Mouse (Mus musculus) midbrain, embryonic 16.5 days (tissue): ENCODE results near the gene Farp1. TPM values are rescaled to one million over a fixed set of nuclear protein-coding genes. Genes with fewer than 3 reads are reported as not detected.
A peak's percentile ranks its signal among the peaks of the same experiment; 100 is the strongest.
"Not testable (repeated sequence)": the region's sequence is repeated elsewhere in the genome, so short reads cannot be mapped to it uniquely, and the experiment has no call there.

Experiments used
- ATAC-seq: fragments of 200-750 bp; cut with Nextera tagmentation; 2 replicates; pipeline ENCODE4 v1.8.0; 2017; ENCODE audit warnings: moderate TSS enrichment
- H3K27ac ChIP-seq: fragments of 300-500 bp; sonication (generic); 2 replicates; pipeline ENCODE4 v1.5.1; 2014; ENCODE audit warnings: mild to moderate bottlenecking, low read length, mixed read lengths
- H3K27me3 ChIP-seq: fragments of 300-500 bp; sonication (generic); 2 replicates; pipeline ENCODE4 v1.6.1; 2014; ENCODE audit warnings: low read depth, low read length, mixed read lengths; ENCODE audit not compliant: control insufficient read depth, insufficient read depth
- H3K36me3 ChIP-seq: fragments of 300-500 bp; sonication (generic); 2 replicates; pipeline ENCODE4 v1.6.1; 2014; ENCODE audit warnings: mild to moderate bottlenecking, low read length, moderate library complexity, mixed read lengths; ENCODE audit not compliant: control insufficient read depth, insufficient read depth
- H3K4me1 ChIP-seq: fragments of 300-500 bp; sonication (generic); 2 replicates; pipeline ENCODE4 v1.6.1; 2014; ENCODE audit warnings: mild to moderate bottlenecking, low read length, mixed read lengths; ENCODE audit not compliant: control insufficient read depth, insufficient read depth
- H3K4me2 ChIP-seq: fragments of 300-500 bp; sonication (generic); 2 replicates; pipeline ENCODE4 v1.6.1; 2014; ENCODE audit warnings: mild to moderate bottlenecking, low read length, mixed read lengths
- H3K4me3 ChIP-seq: fragments of 300-500 bp; sonication (generic); 2 replicates; pipeline ENCODE4 v1.5.1; 2014; ENCODE audit warnings: low read depth, mild to moderate bottlenecking, low read length, moderate library complexity, mixed read lengths
- H3K9ac ChIP-seq: fragments of 300-500 bp; sonication (generic); 2 replicates; pipeline ENCODE4 v1.6.1; 2014; ENCODE audit warnings: low read depth, low read length, mixed read lengths
- H3K9me3 ChIP-seq: fragments of 300-500 bp; sonication (generic); replicated peaks from 2 replicates; pipeline ENCODE4 v1.6.1; 2014; ENCODE audit warnings: mild to moderate bottlenecking, low read length, mixed read lengths; ENCODE audit not compliant: control insufficient read depth, poor library complexity, severe bottlenecking
- WGBS: fragments of 180-500 bp; shearing (Covaris S2); extraction: QIAGEN DNeasy Blood & Tissue Kit; methylation state at CpG from one replicate; pipeline ENCODE4 v1.1.7; 2014; 5-methylcytosine and 5-hydroxymethylcytosine counted together
- polyA plus RNA-seq: library from polyadenylated mRNA; unstranded; fragments of >200 nt; fragmentation: Nextera tagmentation; extraction: Ambion mirVana; gene quantifications from 2 replicates; pipeline ENCODE4 v1.2.1, GENCODE M21; 2015

The Farp1 gene
- polyA plus RNA-seq, 1 experiment from 2014 or later: 39.8 TPM

- Histone ChIP-seq H3K4me2 (no peak overlapping the region), H3K36me3 (no peaks in the 10 kb centered on the region), H3K27me3 (no peaks in the 10 kb centered on the region), H3K4me1 (no peaks in the 10 kb centered on the region), H3K9ac (no peak overlapping the region), H3K4me3 (no peak overlapping the region), H3K9me3 (no peaks in the 10 kb centered on the region), H3K27ac (no peak overlapping the region)
- no peak for ATAC-seq
- 89% methylated on average over 4 of the region's 4 CpGs for WGBS
These were observed 81.7 kb downstream of the Farp1 start for GRCm38 (mm10) chr14:121116696-121117095.

GRCm38 (mm10) chr14:121118860-121119259 lies 83.9 kb downstream of the Farp1 start:
- Histone ChIP-seq H3K9ac (no peak overlapping the region), H3K4me1 (no peaks in the 10 kb centered on the region), H3K27ac (no peak overlapping the region), H3K4me2 (no peak overlapping the region), H3K4me3 (no peak overlapping the region), H3K27me3 (no peaks in the 10 kb centered on the region), H3K36me3 (no peaks in the 10 kb centered on the region), H3K9me3 (no peaks in the 10 kb centered on the region)
- WGBS: 71% methylated on average over 7 of the region's 7 CpGs
- no peak for ATAC-seq

- Histone ChIP-seq H3K4me3 (no peak overlapping the region), H3K9me3 (no peaks in the 10 kb centered on the region), H3K36me3 (no peaks in the 10 kb centered on the region), H3K9ac (no peak overlapping the region), H3K4me2 (no peak overlapping the region), H3K4me1 (no peaks in the 10 kb centered on the region), H3K27me3 (no peaks in the 10 kb centered on the region), H3K27ac (no peak overlapping the region)
- ATAC-seq: no peak
- 87% methylated on average over 3 of the region's 3 CpGs for whole genome bisulfite sequencing
These were observed 86.7 kb downstream of the Farp1 start for GRCm38 (mm10) chr14:121121664-121122063.

- ATAC-seq: no peak
- WGBS: 25% methylated on average over 2 of the region's 2 CpGs
- Histone ChIP-seq H3K9me3 (no peaks in the 10 kb centered on the region), H3K27me3 (no peaks in the 10 kb centered on the region), H3K4me1 (no peaks in the 10 kb centered on the region), H3K36me3 (no peaks in the 10 kb centered on the region), H3K4me3 (no peak overlapping the region), H3K9ac (no peak overlapping the region), H3K4me2 (no peak overlapping the region), H3K27ac (no peak overlapping the region)
These were observed 87.9 kb downstream of the Farp1 start for GRCm38 (mm10) chr14:121122852-121123251.

- no peak for ATAC-seq
- Histone ChIP-seq H3K4me3 (no peak overlapping the region), H3K27ac (no peak overlapping the region), H3K27me3 (no peaks in the 10 kb centered on the region), H3K36me3 (no peaks in the 10 kb centered on the region), H3K4me2 (no peak overlapping the region), H3K4me1 (peaks cover 7% of the 10 kb centered on the region), H3K9ac (no peak overlapping the region), H3K9me3 (no peaks in the 10 kb centered on the region)
- 92% methylated on average over 8 of the region's 8 CpGs for WGBS
These were observed 89.5 kb downstream of the Farp1 start for GRCm38 (mm10) chr14:121124409-121125010.

GRCm38 (mm10) chr14:121125651-121126050 lies 90.7 kb downstream of the Farp1 start:
- H3K9me3 ChIP-seq: no peaks in the 10 kb centered on the region
- ATAC-seq: no peak
- H3K4me2 ChIP-seq: no peak overlapping the region
- H3K36me3 ChIP-seq: no peaks in the 10 kb centered on the region
- WGBS: 96% methylated on average over 3 of the region's 3 CpGs
- H3K4me1 ChIP-seq: peaks cover 8% of the 10 kb centered on the region
- no peak overlapping the region for H3K9ac ChIP-seq
- H3K27ac ChIP-seq: no peak overlapping the region
- no peak overlapping the region for H3K4me3 ChIP-seq
- H3K27me3 ChIP-seq: no peaks in the 10 kb centered on the region

GRCm38 (mm10) chr14:121126291-121126690 lies 91.3 kb downstream of the Farp1 start:
- H3K4me1 ChIP-seq: peaks cover 8% of the 10 kb centered on the region
- 77% methylated on average over 4 of the region's 4 CpGs for WGBS
- ATAC-seq: no peak
- H3K4me3 ChIP-seq: no peak overlapping the region
- H3K36me3 ChIP-seq: no peaks in the 10 kb centered on the region
- no peak overlapping the region for H3K27ac ChIP-seq
- H3K27me3 ChIP-seq: no peaks in the 10 kb centered on the region
- no peaks in the 10 kb centered on the region for H3K9me3 ChIP-seq
- H3K4me2 ChIP-seq: no peak overlapping the region
- H3K9ac ChIP-seq: no peak overlapping the region

GRCm38 (mm10) chr14:121128858-121129800 lies 94.1 kb downstream of the Farp1 start:
- H3K27ac ChIP-seq: peak overlapping the region; percentile 48
- no peaks in the 10 kb centered on the region for H3K9me3 ChIP-seq
- peaks cover 12% of the 10 kb centered on the region for H3K4me1 ChIP-seq
- H3K4me3 ChIP-seq: no peak overlapping the region
- ATAC-seq: peak; percentile 41; the same call in 1 of the 2 replicates
- no peaks in the 10 kb centered on the region for H3K27me3 ChIP-seq
- H3K9ac ChIP-seq: no peak overlapping the region
- H3K36me3 ChIP-seq: no peaks in the 10 kb centered on the region
- no peak overlapping the region for H3K4me2 ChIP-seq
- 31% methylated on average over 20 of the region's 20 CpGs for WGBS

GRCm38 (mm10) chr14:121130351-121130750 lies 95.4 kb downstream of the Farp1 start:
- not testable (repeated sequence) for H3K4me2 ChIP-seq, H3K27ac ChIP-seq, H3K27me3 ChIP-seq, H3K36me3 ChIP-seq, H3K9me3 ChIP-seq, ATAC-seq, H3K9ac ChIP-seq, H3K4me3 ChIP-seq
- 80% methylated on average over 1 of the region's 1 CpGs for WGBS
- peaks cover 12% of the 10 kb centered on the region for H3K4me1 ChIP-seq
